Mouse (Mus musculus): ENCODE data around the gene Hectd1.
A peak's percentile ranks its signal among the peaks of the same experiment; 100 is the strongest.

Hectd1 gene

GRCm38 (mm10) chr12:51703859-51704258, 125.5 kb downstream of the Hectd1 start:
- peak; percentile 47 for DNase-seq (ENCODE audit: low spot score)

GRCm38 (mm10) chr12:51701723-51702122, 127.6 kb downstream of the Hectd1 start:
- no peak for DNase-seq (ENCODE audit: low spot score)

GRCm38 (mm10) chr12:51699623-51700393, 129.5 kb downstream of the Hectd1 start:
- DNase-seq (ENCODE audit: low spot score): peak; percentile 17

GRCm38 (mm10) chr12:51696157-51696556, 133.2 kb downstream of the Hectd1 start:
- DNase-seq (ENCODE audit: low spot score): no peak

- no peak for DNase-seq (ENCODE audit: low spot score)
These were observed 134.4 kb downstream of the Hectd1 start for GRCm38 (mm10) chr12:51694966-51695365.

GRCm38 (mm10) chr12:51694096-51694495, 135.2 kb downstream of the Hectd1 start:
- DNase-seq (ENCODE audit: low spot score): no peak

Data from embryo, embryonic 10 days (tissue).